Mouse (Mus musculus) kidney, adult 2 months (tissue): ENCODE results near the gene Atxn1.

Experiments used
- CTCF ChIP-seq: fragments of 200-500 bp; conservative IDR thresholded peaks from 2 replicates; pipeline ENCODE4 v1.5.1; 2011; ENCODE audit warnings: low read depth, mild to moderate bottlenecking, control low read depth, low read length, moderate library complexity, mixed read lengths; ENCODE audit not compliant: insufficient read depth, insufficient read length
- POLR2A ChIP-seq: fragments of 200-500 bp; IDR thresholded peaks from one replicate; pipeline ENCODE4 v1.6.1; 2011; ENCODE audit warnings: low read depth, low read length, control low read depth

GRCm38 (mm10) chr13:45514832-45515422 lies 449.9 kb downstream of the Atxn1 start:
- TF ChIP-seq CTCF (no peak), POLR2A (no peak)
